Mouse (Mus musculus) myocyte (in vitro differentiated cells): ENCODE measurements around the gene Wdr59.

Source experiments
- CEBPB ChIP-seq: IDR thresholded peaks from 2 replicates; pipeline ENCODE4 v1.6.1; 2011; ENCODE audit warnings: mild to moderate bottlenecking, moderate library complexity; ENCODE audit not compliant: poor library complexity, insufficient read depth, severe bottlenecking
- MAX ChIP-seq: IDR thresholded peaks from one replicate; pipeline ENCODE4 v1.6.1; 2011; ENCODE audit warnings: low read depth, mild to moderate bottlenecking, control low read depth
- MYOG ChIP-seq, 3 experiments: IDR thresholded peaks; one replicate each; pipeline ENCODE4 v1.6.1; 2011; ENCODE audit warnings: control low read depth in 2 of 3, low read depth in 2 of 3, mild to moderate bottlenecking in 2 of 3; ENCODE audit not compliant: insufficient read length in 2 of 3, control insufficient read depth in 1 of 3, insufficient read depth in 1 of 3
- POLR2A ChIP-seq: IDR thresholded peaks from one replicate; pipeline ENCODE4 v1.6.1; 2011; ENCODE audit warnings: low read depth, mild to moderate bottlenecking, control low read depth, moderate library complexity; ENCODE audit not compliant: insufficient read length
- SRF ChIP-seq: IDR thresholded peaks from one replicate; pipeline ENCODE4 v1.6.1; 2011; ENCODE audit warnings: low read depth; ENCODE audit not compliant: control insufficient read depth, insufficient read length
- TCF12 ChIP-seq: IDR thresholded peaks from one replicate; pipeline ENCODE4 v1.6.1; 2011; ENCODE audit warnings: mild to moderate bottlenecking, control low read depth; ENCODE audit not compliant: poor library complexity, insufficient read depth, severe bottlenecking
- TCF3 ChIP-seq: IDR thresholded peaks from one replicate; pipeline ENCODE4 v1.6.1; 2011; ENCODE audit warnings: low read depth, control low read depth; ENCODE audit not compliant: insufficient read length
- USF1 ChIP-seq: IDR thresholded peaks from one replicate; pipeline ENCODE4 v1.6.1; 2011; ENCODE audit warnings: low read depth, mild to moderate bottlenecking, control low read depth, moderate library complexity

DNA sequence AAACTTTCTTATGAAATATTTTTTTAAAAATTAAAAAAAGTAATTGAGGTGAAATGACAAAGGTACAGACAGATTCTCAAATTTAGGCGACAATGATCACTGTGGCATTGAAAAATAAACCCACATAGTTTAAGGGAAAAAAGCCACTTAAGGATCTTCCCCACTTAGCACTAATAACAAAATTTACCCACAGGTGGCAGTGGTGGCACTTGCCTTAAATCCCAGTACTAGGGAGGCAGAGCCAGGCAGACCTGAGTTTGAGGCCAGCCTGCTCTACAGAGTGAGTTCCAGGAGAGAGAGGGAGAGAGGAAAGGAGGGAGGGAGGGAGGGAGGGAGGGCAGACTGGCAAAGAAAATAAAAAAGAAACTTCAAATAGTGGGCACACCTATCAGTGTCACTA is 56.6 kb downstream of the Wdr59 start:
- TF ChIP-seq USF1 (no peak), POLR2A (no peak), CEBPB (no peak), MYOG (IDR thresholded peaks at IDR 0.05; ENCODE audit: control insufficient read depth in 1 of 3, insufficient read depth in 1 of 3, insufficient read length in 2 of 3, low read depth in 2 of 3) (no peak), TCF12 (no peak), SRF (no peak), TCF3 (no peak), MAX (no peak)
